Mouse (Mus musculus) MEL (cell line): ENCODE results near the gene Tcte3. TPM values are rescaled to one million over a fixed set of nuclear protein-coding genes. Genes with fewer than 3 reads are reported as not detected.

ENCODE experiments used
- DNase-seq: peaks from one replicate; pipeline ENCODE4 v3.0.0; 2011; ENCODE audit warnings: low read depth, low spot score
- H3K27ac ChIP-seq: 2 replicates; pipeline ENCODE4 v1.5.1; 2012; ENCODE audit warnings: low read depth, mild to moderate bottlenecking, control low read depth, low read length, moderate library complexity; ENCODE audit not compliant: control insufficient read depth
- H3K27me3 ChIP-seq, 2 experiments: fragments of 150-350 bp in 1 of 2; sonication (generic) in 1 of 2; 2 replicates each; pipeline ENCODE4 v1.6.1; 2012; ENCODE audit warnings: low read length in 2 of 2, mild to moderate bottlenecking in 2 of 2, improper control_type of control experiment in 1 of 2, moderate library complexity in 1 of 2; ENCODE audit not compliant: insufficient read depth in 2 of 2, control insufficient read depth in 1 of 2
- H3K36me3 ChIP-seq, 2 experiments: 2 replicates each; pipeline ENCODE4 v1.6.1; 2012 to 2014; ENCODE audit warnings: low read length in 2 of 2, improper control_type of control experiment in 1 of 2, inconsistent platforms in 1 of 2, mild to moderate bottlenecking in 1 of 2; ENCODE audit not compliant: insufficient read depth in 2 of 2, control insufficient read depth in 1 of 2
- H3K4me1 ChIP-seq, 2 experiments: fragments of 150-350 bp in 1 of 2; sonication (generic) in 1 of 2; 2 replicates each; pipeline ENCODE4 v1.6.1; 2012; ENCODE audit warnings: low read length in 2 of 2, improper control_type of control experiment in 1 of 2, mild to moderate bottlenecking in 1 of 2; ENCODE audit not compliant: insufficient read depth in 2 of 2, control insufficient read depth in 1 of 2
- H3K4me3 ChIP-seq, 2 experiments: fragments of 150-350 bp in 1 of 2; sonication (generic) in 1 of 2; 2 replicates each; pipeline ENCODE4 v1.5.1; 2012; ENCODE audit warnings: low read depth in 2 of 2, low read length in 2 of 2, mild to moderate bottlenecking in 2 of 2, moderate library complexity in 2 of 2, control low read depth in 1 of 2, improper control_type of control experiment in 1 of 2; ENCODE audit not compliant: control insufficient read depth in 1 of 2, insufficient read depth in 1 of 2
- H3K79me2 ChIP-seq: 2 replicates; pipeline ENCODE4 v1.6.1; 2012; ENCODE audit warnings: mild to moderate bottlenecking, low read length, moderate library complexity; ENCODE audit not compliant: control insufficient read depth, poor library complexity, insufficient read depth
- H3K9ac ChIP-seq: 2 replicates; pipeline ENCODE4 v1.6.1; 2012; ENCODE audit warnings: low read depth, mild to moderate bottlenecking, control low read depth, low read length, moderate library complexity; ENCODE audit not compliant: control insufficient read depth, poor library complexity, severe bottlenecking
- H3K9me3 ChIP-seq: fragments of 150-350 bp; sonication (generic); replicated peaks from 2 replicates; pipeline ENCODE4 v1.6.1; 2012; ENCODE audit warnings: mild to moderate bottlenecking, low read length, improper control_type of control experiment, moderate library complexity; ENCODE audit not compliant: insufficient read depth
- E2F4 ChIP-seq: IDR thresholded peaks from 2 replicates; pipeline ENCODE4 v1.6.1; 2011; ENCODE audit warnings: low read depth, low read length, improper control_type of control experiment, borderline replicate concordance
- ETS1 ChIP-seq: IDR thresholded peaks from 2 replicates; pipeline ENCODE4 v1.6.1; 2012; ENCODE audit warnings: low read depth, mild to moderate bottlenecking, inconsistent platforms, low read length, improper control_type of control experiment, moderate library complexity
- HCFC1 ChIP-seq: IDR thresholded peaks from 2 replicates; pipeline ENCODE4 v1.6.1; 2012; ENCODE audit warnings: low read depth, mild to moderate bottlenecking, inconsistent platforms, low read length, improper control_type of control experiment, moderate library complexity
- MAFK ChIP-seq: IDR thresholded peaks from 2 replicates; pipeline ENCODE4 v1.6.1; 2011; ENCODE audit warnings: low read depth, mild to moderate bottlenecking, low read length, improper control_type of control experiment, borderline replicate concordance
- MAX ChIP-seq: IDR thresholded peaks from 2 replicates; pipeline ENCODE4 v1.6.1; 2011; ENCODE audit warnings: low read length, improper control_type of control experiment
- MYB ChIP-seq: IDR thresholded peaks from 2 replicates; pipeline ENCODE4 v1.6.1; 2011; ENCODE audit warnings: mild to moderate bottlenecking, low read depth, low read length, improper control_type of control experiment
- MYC ChIP-seq: IDR thresholded peaks from 2 replicates; pipeline ENCODE4 v1.6.1; 2011; ENCODE audit warnings: low read depth, mild to moderate bottlenecking, low read length, improper control_type of control experiment, moderate library complexity
- NELFE ChIP-seq: IDR thresholded peaks from 2 replicates; pipeline ENCODE4 v1.6.1; 2011; ENCODE audit warnings: low read depth, low read length, improper control_type of control experiment
- NRF1 ChIP-seq: IDR thresholded peaks from 2 replicates; pipeline ENCODE4 v1.6.1; 2014; ENCODE audit warnings: low read depth, mild to moderate bottlenecking, inconsistent platforms, low read length, improper control_type of control experiment, moderate library complexity; ENCODE audit not compliant: poor library complexity, insufficient read depth, severe bottlenecking
- POLR2A ChIP-seq, 2 experiments: IDR thresholded peaks; 2 replicates each; pipeline ENCODE4 v1.6.1; 2011 to 2012; ENCODE audit warnings: low read length in 2 of 2, mild to moderate bottlenecking in 2 of 2, control low read depth in 1 of 2, improper control_type of control experiment in 1 of 2, low read depth in 1 of 2, moderate library complexity in 1 of 2; ENCODE audit not compliant: control insufficient read depth in 1 of 2, insufficient read depth in 1 of 2, poor library complexity in 1 of 2
- POLR2AphosphoS5 ChIP-seq: IDR thresholded peaks from 2 replicates; pipeline ENCODE4 v1.6.1; 2012; ENCODE audit warnings: low read depth, borderline replicate concordance, mild to moderate bottlenecking, inconsistent platforms, low read length, moderate library complexity, mixed read lengths
- RAD21 ChIP-seq: IDR thresholded peaks from 2 replicates; pipeline ENCODE4 v1.6.1; 2011; ENCODE audit warnings: mild to moderate bottlenecking, low read depth, low read length, improper control_type of control experiment
- SMC3 ChIP-seq: IDR thresholded peaks from 2 replicates; pipeline ENCODE4 v1.6.1; 2011; ENCODE audit warnings: low read depth, low read length, improper control_type of control experiment
- TAL1 ChIP-seq: IDR thresholded peaks from 2 replicates; pipeline ENCODE4 v1.6.1; 2012; ENCODE audit warnings: mild to moderate bottlenecking, inconsistent platforms, low read length, moderate library complexity, mixed read lengths
- TCF12 ChIP-seq: IDR thresholded peaks from 2 replicates; pipeline ENCODE4 v1.6.1; 2014; ENCODE audit warnings: low read depth, mild to moderate bottlenecking, inconsistent platforms, low read length, improper control_type of control experiment, moderate library complexity
- UBTF ChIP-seq: IDR thresholded peaks from 2 replicates; pipeline ENCODE4 v1.6.1; 2012; ENCODE audit warnings: low read depth, mild to moderate bottlenecking, inconsistent platforms, low read length, improper control_type of control experiment, moderate library complexity, borderline replicate concordance; ENCODE audit not compliant: insufficient read depth
- USF1 ChIP-seq: IDR thresholded peaks from 2 replicates; pipeline ENCODE4 v1.6.1; 2014; ENCODE audit warnings: low read depth, mild to moderate bottlenecking, inconsistent platforms, low read length, improper control_type of control experiment, moderate library complexity
- ZC3H11A ChIP-seq: IDR thresholded peaks from 2 replicates; pipeline ENCODE4 v1.6.1; 2012; ENCODE audit warnings: low read depth, mild to moderate bottlenecking, inconsistent platforms, low read length, improper control_type of control experiment
- ZMIZ1 ChIP-seq: IDR thresholded peaks from 2 replicates; pipeline ENCODE4 v1.6.1; 2012; ENCODE audit warnings: low read depth, mild to moderate bottlenecking, inconsistent platforms, low read length, improper control_type of control experiment, moderate library complexity
- polyA plus RNA-seq, 2 experiments: library from polyadenylated mRNA; stranded (reverse) in 1 of 2; unstranded in 1 of 2; fragments of >175 nt in 1 of 2; fragments of >200 nt in 1 of 2; gene quantifications; 2 replicates each; pipeline versions ENCODE4 v1.2.1 to v1.2.4; 2012; ENCODE audit warnings: low replicate concordance in 2 of 2, low read depth in 1 of 2; ENCODE audit not compliant: insufficient read length in 2 of 2, insufficient read depth in 1 of 2, missing spikeins in 1 of 2
- total RNA-seq: library from RNA; depleted of rRNA; stranded (reverse); fragments of 300-350 nt; gene quantifications from 2 replicates; pipeline ENCODE4 v1.2.3, GENCODE M21; 2012

Tcte3 gene
- total and polyA plus RNA-seq, 3 experiments: 10.3 to 13.8 TPM; not detected in 1

DNA sequence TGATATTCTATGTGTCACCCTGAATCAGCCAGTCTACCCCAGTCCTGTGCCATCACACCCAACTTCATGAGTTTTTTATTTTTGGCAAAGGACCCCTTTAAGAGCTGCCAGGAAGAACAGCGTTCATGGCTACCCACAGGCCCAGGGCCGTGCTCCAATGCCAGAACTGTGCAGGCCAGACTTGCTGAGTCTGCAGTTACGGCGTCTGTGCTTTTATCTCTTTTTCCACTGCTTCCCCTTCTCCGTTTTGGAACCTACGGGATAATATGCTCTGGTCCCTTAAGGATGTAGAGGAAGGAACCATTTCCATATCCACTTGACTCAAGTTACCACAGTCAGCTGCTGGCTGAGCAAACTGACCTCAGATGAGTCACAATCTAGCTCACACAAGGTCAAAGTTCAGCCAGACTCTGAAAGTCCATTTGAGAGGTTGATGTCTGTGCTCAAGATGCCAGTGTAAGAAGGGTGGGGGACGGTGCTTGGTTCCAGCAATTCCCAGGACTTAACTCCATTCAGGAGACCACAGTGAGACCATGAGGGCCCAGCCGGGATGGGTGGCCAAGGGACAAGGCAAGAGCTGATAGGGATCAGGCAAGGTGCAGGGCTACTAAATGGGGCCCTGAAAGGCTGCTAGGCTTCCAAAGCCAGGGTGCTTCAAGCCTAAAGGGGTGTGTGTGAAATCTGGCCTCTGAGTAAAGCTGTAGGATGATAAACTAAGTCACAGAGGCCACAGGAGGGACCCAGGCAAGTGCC lies 26.9 kb upstream of the Tcte3 start:
- no peak for DNase-seq
- H3K27me3 ChIP-seq: no peaks in the 10 kb centered on the region
- no peak for TF ChIP-seq NELFE
- no peak for TF ChIP-seq SMC3
- TF ChIP-seq MYB: no peak
- 0 out of 2 replicates have a peak, but pooled peaks have one; percentile 12 for TF ChIP-seq MAFK
- TF ChIP-seq POLR2A (IDR thresholded peaks at IDR 0.05; ENCODE audit: control insufficient read depth in 1 of 2, insufficient read depth in 1 of 2, low read depth in 1 of 2, low read length in 2 of 2, poor library complexity in 1 of 2): no peak
- no peak for TF ChIP-seq HCFC1
- H3K36me3 ChIP-seq: peaks cover 0 to 1% of the 10 kb centered on the region in 2 experiments; a peak in 1 of 4 replicates
- no peak overlapping the region for H3K27ac ChIP-seq
- H3K79me2 ChIP-seq: no peaks in the 10 kb centered on the region
- no peaks in the 10 kb centered on the region for H3K4me1 ChIP-seq
- H3K9me3 ChIP-seq: no peaks in the 10 kb centered on the region
- H3K9ac ChIP-seq: no peak overlapping the region
- H3K4me3 ChIP-seq: no peak overlapping the region

DNA sequence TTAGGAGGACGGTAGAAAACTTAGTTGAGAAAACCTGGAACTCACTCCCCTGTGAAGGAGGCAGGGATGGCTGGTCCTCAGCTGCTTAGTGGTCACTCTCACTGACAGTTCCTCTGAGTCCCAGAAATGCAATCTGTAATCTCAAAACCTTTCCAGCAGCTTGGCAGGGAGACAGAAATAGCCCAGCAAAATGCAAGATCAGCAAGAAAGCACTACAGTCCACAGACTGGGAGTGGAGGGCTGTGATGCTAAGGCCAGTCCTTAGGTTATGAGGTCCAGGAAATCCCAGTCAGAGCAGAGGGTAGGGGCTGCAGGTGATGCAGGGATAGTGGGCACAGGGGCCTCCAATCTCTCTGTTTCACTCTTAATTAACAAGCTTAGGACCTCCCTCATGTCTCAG lies 25.6 kb upstream of the Tcte3 start:
- DNase-seq: no peak
- Histone ChIP-seq H3K9me3 (no peaks in the 10 kb centered on the region), H3K79me2 (no peaks in the 10 kb centered on the region), H3K4me1 (no peaks in the 10 kb centered on the region), H3K36me3 (peaks cover 0 to 1% of the 10 kb centered on the region in 2 experiments; a peak in 1 of 4 replicates), H3K4me3 (no peak overlapping the region), H3K27ac (no peak overlapping the region), H3K27me3 (no peaks in the 10 kb centered on the region), H3K9ac (no peak overlapping the region)
- TF ChIP-seq MYB: no peak
- TF ChIP-seq TCF12: no peak
- TF ChIP-seq NRF1: no peak
- TF ChIP-seq POLR2AphosphoS5: no peak
- TF ChIP-seq SMC3: no peak
- TF ChIP-seq RAD21: no peak
- no peak for TF ChIP-seq E2F4
- TF ChIP-seq ZC3H11A: no peak
- no peak for TF ChIP-seq ETS1
- no peak for TF ChIP-seq POLR2A (IDR thresholded peaks at IDR 0.05; ENCODE audit: control insufficient read depth in 1 of 2, insufficient read depth in 1 of 2, low read depth in 1 of 2, low read length in 2 of 2, poor library complexity in 1 of 2)
- TF ChIP-seq MYC: no peak
- no peak for TF ChIP-seq MAX
- TF ChIP-seq UBTF: no peak
- TF ChIP-seq MAFK: no peak; the same call in 1 of the 2 replicates
- TF ChIP-seq TAL1: no peak
- TF ChIP-seq ZMIZ1: no peak
- no peak for TF ChIP-seq USF1
- TF ChIP-seq, all 39 proteins: peak for 0
